Mouse (Mus musculus): Measurements from ENCODE around the gene Map9. TPM values are rescaled to one million over a fixed set of nuclear protein-coding genes. Genes with fewer than 3 reads are reported as not detected.
"Not testable (repeated sequence)": the region's sequence is repeated elsewhere in the genome, so short reads cannot be mapped to it uniquely, and the experiment has no call there.

Gene Map9
- total RNA-seq (2021): 1 to 10 TPM; 5.6 to 5.8 TPM
- long read RNA-seq, experiment 1, partial matches to known transcripts: 2 of 2 reads
- long read RNA-seq, experiment 1, other reads (novel, unspliced or antisense): 0 of 2 reads
- long read RNA-seq, experiment 2: 0 reads

DNA sequence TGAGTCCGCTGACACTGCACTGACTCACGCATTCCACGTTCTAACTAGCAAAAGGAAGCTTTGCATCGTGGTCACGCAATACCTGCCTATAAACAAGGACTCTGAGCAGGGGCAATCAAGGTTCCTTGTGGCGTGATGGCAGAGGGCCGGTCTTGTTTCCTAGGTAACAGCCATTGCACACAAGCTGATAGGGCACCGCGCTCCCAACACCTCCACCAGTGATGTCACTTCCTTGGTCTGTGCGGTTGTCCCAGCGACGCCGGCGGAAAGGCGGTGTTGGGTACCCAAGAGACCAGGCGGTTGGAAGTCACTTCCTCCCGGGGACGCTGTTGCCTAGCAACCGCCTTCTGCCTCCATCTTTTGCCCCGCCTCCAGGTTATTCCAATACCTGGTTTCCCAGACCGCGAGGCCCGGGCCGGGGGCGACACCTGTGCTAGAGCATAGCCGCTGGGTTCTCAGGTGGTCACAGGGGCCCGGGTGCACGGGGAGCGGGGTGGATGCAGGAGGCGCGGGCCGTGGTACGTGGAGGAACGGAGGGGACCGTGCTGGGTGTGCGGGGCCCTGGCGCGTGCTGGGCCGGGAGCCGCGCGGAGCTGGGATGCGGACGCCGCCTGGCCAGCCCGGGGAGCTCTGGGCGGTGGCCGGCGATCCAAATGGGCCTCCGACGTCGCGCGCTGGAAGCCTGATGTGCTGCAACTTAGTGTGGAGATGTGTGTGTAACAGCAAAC, at the start of gene Map9:
Gene Map9 (plus strand): TSS at position 248 of the 728 bp plus-strand sequence.
- peak; percentile 96 to 97 for DNase-seq

DNA sequence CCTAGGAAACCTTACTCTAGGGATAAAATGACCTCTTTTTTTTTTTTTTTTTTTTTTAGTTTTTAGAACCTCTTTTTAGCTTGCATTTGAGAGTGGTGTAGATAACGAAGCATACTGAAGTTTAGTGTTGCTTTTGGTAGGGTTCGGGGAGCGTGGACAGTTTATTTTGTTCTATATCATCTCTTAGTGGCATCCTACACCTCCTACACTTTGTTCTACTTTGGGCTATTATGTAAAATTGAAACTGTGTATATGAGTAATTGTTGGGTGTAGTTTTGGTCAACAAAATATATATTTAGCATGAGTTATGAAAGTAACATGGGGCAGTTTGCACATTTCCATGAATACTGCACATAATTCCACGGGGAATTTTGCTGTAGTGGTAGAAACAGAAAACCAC, 42.1 kb upstream of the Map9 start:
- no peak for DNase-seq

GRCm38 (mm10) chr3:82326736-82327135, 31.1 kb upstream of the Map9 start:
- not testable (repeated sequence) for DNase-seq

DNA sequence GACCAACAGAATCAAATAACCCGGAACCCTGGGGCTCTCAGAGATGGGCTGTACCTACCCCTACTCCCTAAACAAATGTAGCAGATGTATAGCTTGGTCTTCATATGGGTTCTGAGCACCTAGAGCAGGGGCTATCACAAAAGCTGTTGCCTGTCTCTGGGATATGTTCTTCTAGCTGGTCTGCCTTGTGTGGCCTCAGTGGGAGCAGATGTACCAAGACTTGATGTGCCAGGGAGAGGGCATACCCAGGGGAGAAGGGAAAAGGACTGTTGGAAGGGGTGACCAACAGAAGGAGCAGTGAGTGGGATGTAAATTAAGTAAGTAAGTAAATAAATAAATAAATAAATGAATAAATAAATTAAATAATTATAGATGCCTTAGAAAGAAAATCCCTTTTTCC, 25.8 kb upstream of the Map9 start:
- DNase-seq: no peak

DNA sequence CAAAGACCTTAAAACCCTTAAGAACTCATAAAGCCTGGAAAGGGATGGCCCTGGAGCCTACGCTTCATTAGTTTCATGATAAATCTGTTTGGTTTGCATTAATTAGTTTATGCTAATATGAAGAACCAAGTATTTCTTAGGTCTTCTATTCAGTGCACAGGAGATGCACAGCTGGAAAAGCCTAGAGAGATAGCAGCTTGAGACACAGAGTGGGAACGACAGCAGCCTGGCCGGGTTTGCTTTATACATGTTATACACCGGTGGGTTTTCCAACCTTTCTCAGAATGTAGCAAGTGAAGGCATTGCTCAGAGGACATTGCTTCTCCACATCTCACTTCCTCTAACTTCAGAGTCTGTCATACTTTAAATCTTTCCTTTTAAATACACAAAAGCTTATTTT, 25.3 kb upstream of the Map9 start:
- DNase-seq: no peak

DNA sequence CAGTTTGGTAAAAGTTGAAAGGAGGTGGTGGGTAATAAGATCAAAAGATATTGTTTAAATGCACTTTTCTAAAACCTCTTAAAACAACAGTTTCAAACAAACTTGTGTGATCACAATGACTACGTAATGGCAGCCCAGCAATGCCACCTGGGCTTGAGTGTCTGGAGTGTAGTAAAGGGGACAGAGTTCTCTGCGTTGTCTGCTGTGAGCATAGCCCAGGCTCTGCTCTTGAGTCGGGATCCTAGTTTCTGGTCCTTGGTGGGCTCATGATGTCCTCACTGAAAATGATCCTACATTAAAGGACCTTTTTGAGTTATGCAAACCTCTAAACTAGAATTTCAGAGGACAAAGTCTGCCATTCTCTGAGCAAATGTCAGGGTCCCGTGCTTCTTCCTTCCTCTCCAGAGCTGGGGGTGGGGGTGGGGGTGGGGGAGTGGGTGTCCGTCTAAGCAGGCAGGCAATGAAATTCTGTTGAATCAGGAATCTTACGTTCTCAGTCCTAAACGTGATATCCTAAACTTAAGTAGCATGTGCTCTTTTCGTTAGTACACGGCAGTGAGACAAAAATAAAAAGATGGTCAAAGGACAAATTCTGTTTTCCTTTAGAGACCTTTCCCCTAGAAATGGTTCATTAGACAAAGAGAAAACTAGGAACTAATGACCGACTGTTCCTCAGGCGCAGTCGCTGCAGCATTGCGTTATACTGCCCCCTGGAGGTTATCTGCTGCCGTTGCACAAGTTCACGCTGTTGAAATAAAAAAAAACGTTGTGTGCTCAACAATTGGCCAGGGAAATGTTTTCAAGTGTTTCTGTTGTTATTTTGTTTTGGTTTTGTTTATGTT, 24.5 kb upstream of the Map9 start:
- peak; percentile 58 to 65 for DNase-seq

GRCm38 (mm10) chr3:82340111-82340510, 17.7 kb upstream of the Map9 start:
- no peak for DNase-seq

DNA sequence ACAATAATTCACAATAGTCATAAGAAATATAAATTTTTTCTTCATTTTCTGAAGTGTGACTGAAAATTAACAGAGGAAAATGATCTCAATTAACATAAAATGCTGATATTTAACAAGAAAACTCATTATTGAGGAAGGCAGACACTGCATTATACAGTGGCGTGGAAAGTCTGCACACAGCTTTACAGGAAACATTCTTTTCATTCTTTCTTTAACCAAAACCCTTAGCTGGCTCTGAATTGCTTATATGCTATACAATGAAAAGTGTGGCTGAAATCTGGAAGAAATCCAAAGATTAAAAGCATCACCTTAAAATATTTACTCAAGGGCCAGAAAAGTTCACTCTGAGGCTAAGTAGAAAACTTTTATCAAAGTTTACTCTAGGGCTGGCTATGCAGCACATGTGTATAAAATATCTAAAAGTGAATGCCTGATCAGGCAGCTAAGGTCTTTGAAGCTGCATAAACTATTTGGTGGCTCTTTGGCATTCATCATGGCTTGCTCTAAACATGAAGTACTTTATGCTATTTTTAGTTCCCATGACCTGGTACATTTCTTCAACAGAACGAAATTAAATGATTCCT, 9.5 kb upstream of the Map9 start:
- no peak for DNase-seq

GRCm38 (mm10) chr3:82350321-82350720, 7.5 kb upstream of the Map9 start:
- DNase-seq: no peak

DNA sequence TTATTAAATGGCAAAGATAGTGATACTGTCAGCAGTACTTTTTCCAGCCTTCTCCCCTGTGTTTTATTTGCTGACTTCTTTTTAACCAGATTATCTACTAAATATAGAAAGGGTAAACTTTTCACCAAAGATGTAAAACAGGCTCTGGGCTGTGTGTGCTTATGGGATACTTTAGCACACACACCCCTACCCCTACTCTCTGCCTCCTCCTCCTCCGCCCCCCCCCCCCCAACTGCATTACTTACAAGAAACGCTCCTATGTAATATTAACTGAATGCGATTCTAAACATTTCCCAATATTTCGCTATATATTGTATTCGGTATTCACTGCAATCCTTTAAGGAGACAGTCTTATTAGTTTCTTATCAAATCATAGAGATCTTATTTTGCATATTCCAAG, 504 bp upstream of the Map9 start:
- DNase-seq: no peak

- DNase-seq: no peak
Measured at GRCm38 (mm10) chr3:82359036-82359435, 1.2 kb downstream of the Map9 start.

DNA sequence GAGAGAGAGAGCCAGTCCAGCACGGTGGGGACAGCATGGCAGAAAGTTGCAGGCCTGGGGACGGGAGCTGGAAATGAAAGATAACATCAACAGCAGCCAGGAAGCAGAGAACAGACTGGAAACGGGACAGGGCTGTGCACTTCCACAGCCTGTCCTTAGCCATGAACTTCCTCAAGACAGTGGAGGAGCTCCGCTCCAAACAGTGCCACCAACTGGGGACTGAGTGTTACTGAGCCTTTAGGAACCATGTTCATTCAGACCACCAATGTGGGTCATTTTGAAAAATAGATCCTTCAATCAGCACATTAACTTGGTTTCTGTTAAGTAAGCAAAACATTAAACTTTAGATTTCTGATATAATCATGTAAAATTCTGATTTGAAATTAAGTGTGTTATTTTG, 4.6 kb downstream of the Map9 start:
- peak in 1 of 2 experiments; percentile 14 for DNase-seq

DNA sequence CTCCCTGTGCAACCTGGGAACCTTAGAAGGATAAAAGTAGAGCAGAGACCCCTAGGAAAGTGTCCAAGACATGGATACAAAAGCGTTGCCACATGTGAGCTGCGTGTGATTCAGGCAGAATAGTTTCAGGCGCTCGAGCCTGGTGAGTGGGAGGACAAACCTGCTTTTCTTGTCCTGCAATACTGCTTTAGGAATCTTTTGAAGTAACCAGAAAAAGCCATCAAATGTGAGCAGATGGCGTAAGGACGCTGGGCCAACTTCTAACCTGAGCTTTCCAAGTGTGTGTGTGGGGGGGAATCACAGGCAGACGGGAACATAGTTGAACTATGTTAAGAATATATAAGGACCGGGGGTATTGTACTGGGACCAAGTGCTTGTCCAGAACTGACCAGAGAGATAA, 6.7 kb downstream of the Map9 start:
- DNase-seq: no peak

GRCm38 (mm10) chr3:82364988-82365387, 7.1 kb downstream of the Map9 start:
- peak in 1 of 2 experiments; percentile 31 for DNase-seq

DNA sequence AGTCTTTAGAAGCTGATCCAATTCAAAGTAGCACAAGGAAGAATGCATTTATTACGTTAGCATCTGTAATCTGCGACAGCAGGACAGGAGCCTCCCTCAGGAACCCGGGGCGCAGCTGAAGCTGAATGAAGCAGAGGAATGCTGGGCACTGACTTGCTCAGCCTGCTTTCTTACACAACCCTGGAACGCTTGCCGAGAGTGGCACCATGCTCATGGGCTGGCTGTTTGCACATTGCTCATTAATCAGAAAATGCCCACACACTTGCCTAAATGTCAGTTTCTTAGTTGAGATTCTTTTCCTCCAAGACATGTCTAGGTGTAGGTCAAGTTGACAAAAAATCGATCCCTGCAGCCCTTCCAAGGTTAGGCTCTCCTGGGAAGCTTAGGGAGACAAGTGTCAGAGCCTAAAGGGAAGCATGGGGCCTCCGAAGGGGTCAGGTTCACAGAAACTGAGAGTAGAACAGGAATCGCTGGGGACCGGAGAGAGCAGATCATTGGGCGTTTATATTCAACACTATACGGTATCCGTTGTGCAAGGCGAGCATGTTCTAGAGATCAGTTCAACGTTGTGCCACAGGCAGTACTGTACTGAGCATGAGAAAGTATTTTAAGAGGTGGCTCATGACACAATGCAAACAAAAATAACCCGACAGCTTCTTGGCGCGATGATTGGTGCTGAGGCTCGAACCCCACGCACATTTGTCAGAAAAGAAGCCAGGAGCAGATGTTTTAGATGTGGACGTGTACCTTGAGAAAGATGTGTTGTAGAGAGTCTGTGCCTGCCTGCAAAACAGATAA, 11.4 kb downstream of the Map9 start:
- no peak for DNase-seq

DNA sequence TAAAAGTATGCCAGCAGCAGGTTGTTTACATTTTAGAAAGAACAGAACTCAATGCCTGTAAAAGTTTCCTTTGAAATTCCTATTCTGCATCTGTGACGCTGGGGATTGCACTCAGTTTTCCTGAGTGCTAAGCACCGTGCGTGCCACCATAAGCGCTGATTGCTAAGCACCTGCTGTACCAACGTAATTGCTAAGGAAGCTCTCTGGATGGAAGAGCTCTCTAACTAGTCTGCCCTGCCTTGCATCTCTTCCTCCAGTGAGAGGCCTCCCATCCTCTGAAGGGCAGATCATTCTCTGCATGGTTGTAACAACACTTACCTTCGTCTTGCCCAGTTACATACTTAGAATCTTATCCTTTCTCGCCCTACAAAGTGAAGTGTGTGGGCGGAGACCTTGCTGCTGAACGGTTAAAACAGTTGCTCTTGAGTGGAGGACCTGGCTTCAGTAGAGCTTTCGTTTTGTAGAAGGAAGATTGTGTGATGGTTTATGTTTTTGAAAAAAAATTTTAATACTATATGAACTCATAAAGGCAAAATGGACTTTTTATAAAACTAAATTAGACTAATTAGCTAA, 12.7 kb downstream of the Map9 start:
- no peak for DNase-seq

- no peak for DNase-seq
Measured at GRCm38 (mm10) chr3:82376965-82377364, 19.1 kb downstream of the Map9 start.

- peak; percentile 51 to 54 for DNase-seq
Measured at GRCm38 (mm10) chr3:82382325-82382724, 24.5 kb downstream of the Map9 start.

DNA sequence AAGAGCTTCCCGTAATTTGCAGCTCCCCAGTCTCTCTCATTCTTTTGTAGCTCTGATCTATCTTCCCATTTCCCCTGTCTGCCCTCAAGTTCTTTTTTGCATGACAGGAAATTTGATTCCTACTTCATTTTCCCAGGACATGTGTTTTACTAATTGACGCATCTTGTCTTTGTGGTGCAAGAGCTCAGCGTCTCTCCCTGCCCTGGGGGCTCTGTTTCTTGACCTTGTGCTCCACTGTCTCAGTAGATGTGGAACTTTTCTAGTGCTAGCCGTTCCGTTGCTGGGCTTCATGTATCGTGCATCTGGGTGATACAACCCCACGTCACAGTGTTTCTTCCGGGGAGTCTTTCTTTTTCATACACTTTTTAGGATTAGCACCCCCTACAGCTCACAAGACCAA, 27.2 kb downstream of the Map9 start:
- DNase-seq: no peak

GRCm38 (mm10) chr3:82405830-82406229, 48.0 kb downstream of the Map9 start:
- no peak for DNase-seq

GRCm38 (mm10) chr3:82406336-82406735, 48.5 kb downstream of the Map9 start:
- no peak for DNase-seq

- peak; percentile 7 to 9 for DNase-seq
Measured at GRCm38 (mm10) chr3:82407432-82407831, 49.6 kb downstream of the Map9 start.
